Mouse (Mus musculus): ENCODE measurements around the gene Kcnd2. TPM values are rescaled to one million over a fixed set of nuclear protein-coding genes. Genes with fewer than 3 reads are reported as not detected.

Gene Kcnd2
- total RNA-seq, 2 experiments from 2014 or later: 71.9 to 73.4 TPM

DNA sequence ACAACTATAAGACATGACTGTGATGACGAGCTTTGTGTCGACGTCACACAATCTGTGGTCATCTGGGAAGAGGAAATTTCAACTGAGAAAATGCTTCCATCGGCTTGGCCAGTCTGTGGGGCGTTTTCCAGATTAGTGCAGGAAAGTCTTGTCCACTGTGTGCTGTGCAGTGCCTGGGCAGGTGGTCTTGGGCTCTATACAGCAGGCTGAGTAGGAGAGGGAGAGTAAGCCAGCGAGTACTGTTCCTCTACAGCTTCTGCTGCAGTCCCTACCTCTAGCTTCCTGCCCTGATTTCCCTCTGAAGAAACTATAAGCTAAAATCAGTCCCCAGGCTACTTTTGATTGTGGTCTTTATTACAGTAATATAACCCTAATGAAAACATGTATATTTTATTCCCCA lies 448.8 kb downstream of the Kcnd2 start:
- no peak for DNase-seq (ENCODE audit: low spot score in 2 of 2)

DNA sequence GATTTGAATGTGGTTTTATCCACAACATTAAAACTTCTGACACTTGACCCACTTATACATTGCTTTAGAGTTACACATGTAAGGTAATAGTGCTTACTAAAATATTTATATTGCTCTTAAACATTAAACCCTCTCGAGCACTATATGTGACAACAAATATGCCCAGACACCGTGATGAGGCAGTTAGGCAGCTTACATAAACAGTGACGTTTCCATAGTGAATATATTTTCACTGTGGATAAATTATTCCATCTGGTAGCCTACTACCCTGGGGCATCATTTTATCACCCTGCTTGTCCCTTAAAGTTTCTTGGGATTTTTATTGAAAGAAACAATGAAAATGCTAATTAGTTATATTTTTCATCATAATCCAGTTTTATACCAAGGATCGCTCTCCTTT lies 449.3 kb downstream of the Kcnd2 start:
- no peak for DNase-seq (ENCODE audit: low spot score in 2 of 2)

DNA sequence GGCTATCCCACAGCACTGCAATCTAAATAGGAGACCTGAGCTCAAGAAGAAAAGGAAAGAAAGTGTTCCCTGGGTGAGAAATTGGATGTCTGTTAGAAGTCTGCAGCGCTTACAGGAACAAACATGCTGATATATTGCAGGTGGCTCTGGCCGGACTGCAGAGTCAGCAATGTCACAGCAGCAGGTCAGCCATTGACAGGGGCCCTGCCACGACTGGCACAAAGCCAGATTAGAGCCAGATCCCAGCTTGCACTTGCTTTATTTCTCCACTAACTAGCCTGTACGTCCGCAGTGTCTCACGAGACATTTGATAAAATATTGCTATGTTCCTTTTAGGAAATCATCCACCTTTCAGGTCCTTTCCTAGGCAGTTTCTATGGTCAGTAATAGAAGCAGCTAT lies 468.9 kb downstream of the Kcnd2 start:
- no peak for DNase-seq (ENCODE audit: low spot score in 2 of 2)

DNA sequence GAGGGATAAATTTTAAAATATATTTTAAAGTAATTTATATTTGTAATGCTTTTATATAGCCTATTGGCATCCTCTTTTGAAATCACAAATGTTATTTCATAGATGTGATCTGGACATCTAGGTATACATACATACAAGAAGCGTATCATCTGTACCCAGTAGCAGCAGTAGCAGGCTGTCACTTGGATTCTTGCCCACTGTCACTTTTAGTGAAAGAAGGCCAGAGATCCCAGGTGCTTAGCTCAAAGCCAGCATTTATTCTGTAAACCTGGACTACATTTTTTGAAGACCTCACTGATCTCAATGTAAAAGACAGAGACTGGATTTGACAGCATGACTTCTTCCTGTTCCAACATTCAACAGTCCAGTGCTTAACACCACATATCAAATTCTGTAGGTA lies 471.1 kb downstream of the Kcnd2 start:
- no peak for DNase-seq (ENCODE audit: low spot score in 2 of 2)

DNA sequence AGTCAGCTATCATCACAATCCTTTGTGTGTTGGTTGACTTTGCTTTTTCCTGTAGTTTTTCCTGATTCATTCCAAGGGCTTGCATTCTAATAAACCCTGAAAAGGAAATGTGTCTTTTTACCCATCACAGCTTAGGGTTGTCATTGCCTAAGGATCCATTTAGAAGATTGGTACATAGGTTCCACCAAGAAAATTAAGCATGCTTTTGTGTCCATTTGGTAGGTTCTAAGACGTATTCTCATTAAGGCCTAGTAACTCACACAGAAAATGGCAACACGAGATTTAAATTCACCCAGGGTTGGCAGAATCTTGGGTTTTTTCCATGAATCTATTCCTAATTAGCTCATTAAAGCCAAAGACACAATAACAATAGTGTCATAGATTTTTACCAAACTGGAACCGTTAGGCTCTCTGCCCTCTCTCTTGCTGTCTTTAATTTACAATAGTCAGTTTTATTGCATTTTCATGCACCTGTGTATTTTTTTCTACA lies 477.6 kb downstream of the Kcnd2 start:
- DNase-seq (ENCODE audit: low spot score in 2 of 2): no peak

DNA sequence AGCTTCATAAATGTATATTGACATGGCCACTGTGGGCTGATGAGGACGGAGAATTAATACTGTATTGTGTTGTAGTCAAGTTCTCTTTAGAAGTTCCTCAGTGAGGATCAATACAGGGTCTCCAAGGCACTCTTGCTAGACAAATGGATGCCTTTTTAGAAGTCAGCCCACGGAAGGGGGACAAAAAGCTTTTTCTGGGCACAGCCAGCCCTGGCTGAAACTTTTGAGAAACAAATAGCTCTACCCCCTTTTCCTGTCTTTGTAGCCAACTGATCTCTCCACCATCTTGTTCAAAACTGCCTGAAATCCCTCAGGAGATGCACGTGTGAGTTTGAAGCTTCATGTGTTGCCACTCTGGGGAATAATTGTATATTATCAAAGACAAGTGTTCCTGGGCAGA lies 482.3 kb downstream of the Kcnd2 start:
- DNase-seq (ENCODE audit: low spot score in 2 of 2): no peak

DNA sequence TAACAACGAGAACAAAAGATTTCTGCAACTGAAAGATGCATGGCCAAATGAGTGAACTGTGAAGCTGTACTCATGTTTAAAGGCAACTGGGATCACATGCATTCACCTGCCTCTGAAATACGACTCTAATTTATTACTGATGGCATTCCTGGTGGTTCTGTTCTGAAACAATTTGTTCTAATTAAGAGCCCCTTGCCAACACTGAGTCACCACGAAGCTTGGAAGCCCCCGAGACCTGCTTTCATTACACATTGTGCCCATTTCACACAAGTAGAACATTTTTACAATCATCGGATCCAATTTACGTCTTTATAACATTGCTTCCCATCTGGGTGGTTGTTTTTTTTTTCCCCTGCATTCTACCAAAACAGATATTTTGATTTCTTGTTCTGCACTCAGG lies 485.8 kb downstream of the Kcnd2 start:
- DNase-seq (ENCODE audit: low spot score in 2 of 2): no peak

DNA sequence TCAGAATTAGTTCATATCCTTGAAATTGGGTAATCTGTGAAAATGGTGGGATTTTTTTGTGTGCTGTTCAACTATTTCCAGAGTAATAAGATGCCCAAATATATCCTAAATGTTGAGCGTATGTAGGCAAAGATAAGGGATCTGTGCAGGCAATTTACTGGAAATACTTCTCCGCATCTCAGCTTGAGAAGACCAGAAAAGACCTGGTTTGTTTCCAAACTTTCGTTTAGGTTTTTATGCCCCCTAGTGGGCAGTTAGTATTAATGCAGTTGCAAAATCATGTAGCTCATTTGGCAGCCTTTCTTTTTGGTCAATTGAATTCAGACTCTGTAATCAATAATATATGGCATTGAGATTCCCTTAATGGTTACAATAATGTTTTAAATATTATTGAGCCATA lies 493.9 kb downstream of the Kcnd2 start:
- no peak for DNase-seq (ENCODE audit: low spot score in 2 of 2)

DNA sequence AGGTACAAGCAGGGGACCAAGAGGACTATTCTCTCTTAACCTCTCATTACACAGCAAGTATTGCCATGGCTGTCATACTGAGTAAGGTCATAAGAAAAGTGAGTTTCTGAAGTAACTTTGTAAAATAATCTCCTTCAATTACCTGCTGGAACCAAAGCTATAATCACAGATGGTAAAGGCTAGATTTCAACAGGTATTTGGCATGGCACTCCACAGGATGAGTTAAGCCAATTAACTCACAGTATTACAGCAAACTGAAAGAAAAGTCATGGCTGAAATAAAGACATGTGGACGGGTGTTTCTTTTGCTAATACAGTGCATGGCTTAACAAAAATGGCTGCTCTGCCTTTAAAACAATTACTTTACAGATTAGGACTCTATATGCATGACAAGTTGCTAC lies 503.8 kb downstream of the Kcnd2 start:
- no peak for DNase-seq (ENCODE audit: low spot score in 2 of 2)

DNA sequence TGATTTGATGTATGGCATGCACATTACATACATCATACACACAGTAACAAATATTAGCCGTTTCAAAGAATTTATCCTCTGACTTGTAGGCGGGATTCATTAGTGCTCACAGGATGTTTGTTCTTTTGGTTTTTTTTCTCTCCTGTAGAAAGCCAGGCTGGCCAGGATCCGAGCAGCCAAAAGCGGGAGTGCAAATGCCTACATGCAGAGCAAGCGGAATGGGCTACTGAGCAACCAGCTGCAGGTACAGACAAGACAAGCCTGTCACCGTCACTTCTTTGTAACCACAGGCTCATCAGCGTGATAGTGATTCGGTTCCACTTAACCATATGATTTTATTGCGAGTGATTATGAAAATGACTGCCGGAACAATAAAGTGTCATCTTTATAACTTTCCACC lies 506.9 kb downstream of the Kcnd2 start:
- DNase-seq (ENCODE audit: low spot score in 2 of 2): no peak

DNA sequence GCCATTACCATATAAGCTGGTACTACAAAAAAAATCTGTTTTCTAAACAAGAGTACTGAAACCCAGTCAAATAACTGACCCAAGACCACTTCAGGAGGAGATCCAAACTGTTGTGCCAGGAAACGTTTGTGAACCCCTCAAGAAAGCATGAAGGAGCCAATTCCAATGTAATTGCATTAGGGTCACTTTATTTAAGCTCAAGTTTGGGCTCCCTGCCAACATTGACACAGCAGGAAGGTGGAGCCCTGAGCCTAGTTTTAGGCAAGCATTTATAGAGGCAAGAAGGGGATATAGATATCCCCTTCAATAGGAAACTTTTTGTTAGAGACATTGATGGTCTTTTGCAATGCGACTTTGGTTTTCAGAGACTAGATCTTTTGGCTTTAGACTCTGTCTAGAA lies 525.3 kb downstream of the Kcnd2 start:
- DNase-seq (ENCODE audit: low spot score in 2 of 2): no peak

DNA sequence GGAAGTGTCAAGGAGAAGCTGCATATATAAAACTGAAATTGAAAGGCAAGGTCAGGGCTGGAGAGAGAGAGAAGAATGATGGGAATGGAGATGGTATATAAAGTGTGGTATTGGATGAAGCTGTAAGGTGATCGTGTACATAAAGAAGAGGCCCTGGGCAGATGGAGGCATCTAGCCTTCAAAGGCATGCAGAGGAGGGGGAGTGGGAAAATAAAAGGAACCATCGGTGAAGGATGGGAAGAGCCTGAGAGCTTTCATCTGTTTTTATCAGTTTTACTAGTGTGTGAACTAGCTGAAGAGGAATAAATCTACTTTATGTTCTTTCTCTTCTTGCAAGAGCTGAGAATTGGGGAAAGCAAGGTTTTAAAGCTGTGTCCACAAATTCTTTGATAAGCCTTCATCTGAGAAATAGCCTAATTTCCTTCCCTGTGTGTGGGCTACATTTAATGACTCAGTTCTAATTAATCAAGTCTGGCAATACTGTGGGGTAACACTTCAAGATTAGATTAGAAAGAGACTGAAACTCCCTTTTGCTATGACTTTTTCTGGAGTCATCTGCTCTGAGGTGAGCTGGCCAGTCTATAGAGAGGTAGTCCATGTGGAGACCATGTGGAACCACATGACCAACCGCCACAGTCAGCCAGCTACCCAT lies 529.4 kb downstream of the Kcnd2 start:
- DNase-seq (ENCODE audit: low spot score in 2 of 2): no peak

DNA sequence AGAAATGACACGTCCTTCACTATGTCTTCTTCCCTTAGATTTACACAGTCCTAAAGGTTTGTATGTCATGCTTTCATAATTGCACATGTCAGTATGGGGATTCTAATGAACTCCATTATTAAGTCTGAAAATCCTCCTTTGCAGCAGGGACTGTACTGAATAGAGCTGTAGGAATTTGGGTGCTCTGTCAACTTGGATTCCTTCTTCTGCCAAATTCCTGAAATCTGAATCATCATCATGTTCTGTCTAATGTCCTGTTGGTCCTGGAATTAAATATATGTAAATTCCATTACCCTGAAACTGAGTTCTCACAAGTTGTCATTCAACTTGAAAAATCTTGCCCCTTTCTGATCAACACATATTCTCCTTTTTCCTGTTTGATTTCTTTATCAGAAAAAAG lies 532.2 kb downstream of the Kcnd2 start:
- DNase-seq (ENCODE audit: low spot score in 2 of 2): no peak

DNA sequence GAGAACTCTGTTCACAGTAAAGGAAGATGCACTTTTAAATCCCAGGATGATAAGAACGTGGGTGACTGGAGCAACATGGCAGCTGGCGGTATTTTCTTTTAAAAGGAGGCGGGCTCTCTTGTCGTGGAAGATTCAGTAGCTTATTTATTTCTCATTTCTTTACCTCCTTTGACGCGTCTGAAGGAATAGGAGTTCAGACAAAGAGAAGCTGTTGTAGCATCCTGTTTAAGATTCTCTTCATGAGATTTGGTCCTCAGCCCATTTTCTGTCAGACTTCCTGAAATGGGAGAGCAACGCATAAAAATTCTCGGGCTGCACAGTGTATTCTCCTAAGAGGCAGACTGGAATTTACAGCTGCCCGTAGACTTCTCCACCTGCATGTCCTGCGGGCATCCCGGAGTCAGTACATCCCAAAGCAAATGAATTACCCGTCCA lies 552.5 kb downstream of the Kcnd2 start:
- DNase-seq (ENCODE audit: low spot score in 2 of 2): peak in 1 of 2 experiments; percentile 11

DNA sequence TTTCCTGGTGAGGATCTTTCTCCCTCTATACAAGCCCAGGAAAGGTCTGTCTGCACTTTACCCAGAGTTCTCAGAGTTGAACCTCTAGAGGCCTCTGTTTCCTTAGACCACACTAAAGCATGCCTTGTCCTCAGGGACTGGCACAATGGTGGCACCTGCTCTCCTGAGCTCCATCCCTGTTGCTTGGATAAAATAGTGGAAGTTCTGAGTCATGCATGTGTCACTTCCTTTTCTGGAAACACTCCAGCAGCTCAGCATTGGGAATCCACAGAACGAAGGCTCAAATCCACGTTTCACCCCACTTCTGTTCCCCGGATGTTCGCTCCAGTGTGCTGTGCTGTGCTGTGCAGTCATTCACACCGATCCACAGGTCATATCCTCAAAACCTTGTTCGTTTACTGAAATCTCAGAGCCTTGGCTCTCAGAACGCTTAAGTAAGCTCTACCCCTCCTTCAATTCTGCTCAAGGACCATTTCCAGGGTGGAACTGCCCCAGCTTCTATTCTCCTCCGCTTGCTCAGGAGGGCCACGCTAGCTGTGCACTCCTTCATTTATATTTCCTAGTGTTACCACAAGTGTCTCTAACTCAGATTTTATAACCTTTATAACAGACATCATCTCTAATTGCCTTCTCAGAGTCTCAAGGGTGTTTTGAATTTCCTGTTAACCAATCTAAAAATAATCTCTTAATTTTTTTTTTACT lies 553.6 kb downstream of the Kcnd2 start:
- DNase-seq (ENCODE audit: low spot score in 2 of 2): no peak

DNA sequence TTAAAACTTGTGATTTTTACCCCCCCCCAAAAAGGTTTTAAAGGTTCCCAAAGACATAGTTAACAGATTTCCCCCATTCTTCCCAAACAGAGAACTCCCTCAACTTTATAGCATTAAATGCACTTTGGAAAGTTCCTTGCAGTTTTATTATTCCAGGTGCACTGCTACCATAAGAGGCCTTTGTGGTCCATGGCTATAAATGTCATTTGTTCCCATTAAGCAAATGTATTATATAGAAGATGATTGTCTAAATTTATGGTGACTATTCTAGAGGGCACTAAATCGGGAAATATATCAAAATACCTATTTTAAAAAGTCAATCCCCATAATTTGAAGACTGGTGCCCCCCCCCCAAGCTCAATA lies 554.1 kb downstream of the Kcnd2 start:
- no peak for DNase-seq (ENCODE audit: low spot score in 2 of 2)

DNA sequence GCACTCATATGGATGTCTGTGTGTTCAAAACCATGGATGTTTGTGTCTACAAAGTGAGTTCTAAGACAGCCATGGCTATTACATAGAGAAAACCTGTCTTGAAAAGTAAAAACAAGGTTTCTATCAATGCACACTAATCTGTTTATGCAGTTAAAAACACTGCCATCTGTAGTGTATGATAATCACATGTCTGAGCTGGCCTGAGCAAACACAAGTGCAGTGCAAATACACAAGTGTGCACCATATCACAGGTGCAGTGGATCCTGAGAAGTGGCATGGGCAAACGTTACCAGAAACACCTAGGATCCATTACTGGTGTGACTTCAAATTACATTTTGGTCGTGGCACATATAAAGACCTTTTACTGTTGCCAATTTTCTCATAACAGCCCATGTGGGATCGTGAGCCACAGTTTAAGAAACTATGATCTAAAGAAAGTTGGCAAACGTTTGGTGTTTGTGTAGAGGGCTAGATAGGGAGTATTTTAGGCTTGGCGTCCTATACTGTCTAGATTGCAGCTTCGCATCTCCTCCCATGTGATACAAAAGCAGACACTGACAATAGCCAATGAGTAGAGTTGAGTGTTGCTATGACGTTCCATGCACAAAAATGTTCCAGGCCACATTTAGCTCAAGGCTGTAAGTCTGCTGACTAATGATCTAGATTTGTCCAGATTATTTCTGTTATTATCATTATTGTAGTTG lies 559.1 kb downstream of the Kcnd2 start:
- DNase-seq (ENCODE audit: low spot score in 2 of 2): no peak
